Mouse (Mus musculus) layer of hippocampus, adult 18-20 months (tissue): ENCODE data around the gene Entpd1. TPM values are rescaled to one million over a fixed set of nuclear protein-coding genes. Genes with fewer than 3 reads are reported as not detected.

Source experiments
- total RNA-seq, 2 experiments: library from RNA; stranded (reverse); gene quantifications; 2 replicates each; pipeline ENCODE4 v1.2.3; 2021

Entpd1 gene
- total RNA-seq, 2 experiments from 2014 or later: 14.2 to 14.6 TPM

Other genes with a start within 250 kb of the Entpd1 start
- 100 to 1,000 TPM; 195 to 206 TPM for gene Sorbs1, start 98.6 kb upstream of the Entpd1 start, total RNA-seq
- 10 to 100 TPM; 19.6 to 22.3 TPM for gene Aldh18a1, start 23.9 kb upstream of the Entpd1 start, total RNA-seq
- gene Tctn3, start 133 bp upstream of the Entpd1 start, total RNA-seq: 10 to 100 TPM; 15.1 to 16.6 TPM
- 1 to 10 TPM in 1 of 2 experiments, under 1 TPM in 1; 0.54 to 1.1 TPM for gene Cc2d2b, start 136.4 kb downstream of the Entpd1 start, total RNA-seq
- gene Ccnj, start 218.9 kb downstream of the Entpd1 start, total RNA-seq: 1 to 10 TPM; 6.7 to 7.4 TPM